In the genomic region with DNA sequence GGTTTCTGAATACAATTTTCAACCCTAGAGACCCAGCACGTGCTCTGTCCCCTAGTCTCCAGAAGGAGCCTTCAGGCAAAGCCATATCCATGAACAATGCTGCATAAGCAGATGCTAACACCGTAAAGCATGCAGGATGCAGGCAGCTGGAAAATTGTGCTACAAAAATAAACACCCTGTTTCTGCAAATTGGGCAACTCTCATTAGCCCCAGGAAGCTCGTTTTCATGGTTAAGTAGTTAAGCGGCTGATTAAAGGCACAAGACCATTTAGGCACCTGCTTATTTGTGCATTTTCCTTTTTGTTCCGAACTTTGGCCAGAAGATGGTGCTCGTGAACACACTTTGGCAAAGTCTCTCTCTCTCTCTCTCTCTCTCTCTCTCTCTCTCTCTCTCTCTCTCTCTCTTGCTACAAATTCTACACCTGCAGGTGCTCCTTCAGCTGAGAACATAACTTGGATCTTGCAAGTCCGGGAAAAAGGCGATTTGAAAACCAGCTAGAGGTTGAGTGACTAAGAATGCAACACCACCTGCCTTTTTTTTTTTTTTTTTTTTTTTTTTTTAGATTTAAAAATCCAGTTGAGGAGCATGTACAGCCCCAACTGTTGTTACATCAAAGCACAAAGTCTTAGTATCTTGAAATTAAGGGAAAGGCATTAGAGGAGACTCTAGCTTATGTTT, we compare ENCODE assay signal across 9 mouse cellular contexts.
A peak's percentile ranks its signal among the peaks of the same experiment; 100 is the strongest.
DNase-seq lines count a peak whose midpoint lies in the region; ATAC-seq lines count a peak whose summit lies in the region.
"Had no signal": no experiment of that assay in that cellular context is flagged by ENCODE, and none has a peak within 500 bp of the region (broad histone marks: within the 10 kb centered on the region; RNA-seq: fewer than 3 reads in every experiment).

No protein-coding gene starts in this region.

- no peak overlapping the region for H3K27ac ChIP-seq in heart, embryonic 12.5 days (ENCODE audit: poor library complexity, severe bottlenecking)
- H3K27ac ChIP-seq in kidney, embryonic 14.5 days (ENCODE audit: low read depth, low read length): no peak overlapping the region
- no peak overlapping the region; the same call in 1 of the 2 replicates for H3K27ac ChIP-seq in neural tube, embryonic 13.5 days (replicated peaks)
- H3K27ac ChIP-seq: liver, embryonic 13.5 days had no signal

- intact Hi-C loops in left cerebral cortex, postnatal 4 days (cut with DNase I): loop anchor here (2.0 kb wide), 1 partner anchor 412 kb away; no protein-coding TSS in a partner anchor

- ATAC-seq in heart, embryonic 12.5 days (ENCODE audit: insufficient number of reproducible peaks, low FRiP score): no peak
- peak; percentile 59; the same call in 1 of the 2 replicates for ATAC-seq in kidney, embryonic 14.5 days (ENCODE audit: low FRiP score, low TSS enrichment)
- ATAC-seq in neural tube, embryonic 13.5 days (ENCODE audit: low read depth): peak; percentile 87

- H3K27me3 ChIP-seq in heart, embryonic 12.5 days (replicated peaks): no peaks in the 10 kb centered on the region
- no peaks in the 10 kb centered on the region for H3K27me3 ChIP-seq in kidney, embryonic 14.5 days (ENCODE audit: control insufficient read depth, insufficient read depth, low read length)
- no peaks in the 10 kb centered on the region for H3K27me3 ChIP-seq in neural tube, embryonic 13.5 days
- H3K27me3 ChIP-seq: liver, embryonic 13.5 days had no signal

- no peak overlapping the region for H3K9ac ChIP-seq in heart, embryonic 12.5 days
- H3K9ac ChIP-seq in kidney, embryonic 14.5 days (ENCODE audit: low read depth, low read length): no peak overlapping the region
- no peak overlapping the region for H3K9ac ChIP-seq in neural tube, embryonic 13.5 days
- H3K9ac ChIP-seq: liver, embryonic 13.5 days had no signal

- peak; percentile 49 to 54 for DNase-seq in heart, adult 18-20 months
- DNase-seq in cerebellum, adult 8-10 months: peak; percentile 68
- peak; percentile 60 to 83 for DNase-seq in frontal cortex, adult 2 months (ENCODE audit: extremely low spot score in 1 of 2, low spot score in 1 of 2)
- peak; percentile 50 for DNase-seq in left cerebral cortex, postnatal 4 days
- DNase-seq in ovary, postnatal 10 days (ENCODE audit: low spot score): no peak
- DNase-seq: liver, embryonic 13.5 days had no signal

- H3K4me2 ChIP-seq in heart, embryonic 12.5 days: no peak overlapping the region
- H3K4me2 ChIP-seq in kidney, embryonic 14.5 days (replicated peaks; ENCODE audit: low read depth, low read length): no peak overlapping the region
- H3K4me2 ChIP-seq in neural tube, embryonic 13.5 days: no peak overlapping the region
- H3K4me2 ChIP-seq: liver, embryonic 13.5 days had no signal

- H3K9me3 ChIP-seq in heart, embryonic 12.5 days (replicated peaks): peaks cover 10% of the 10 kb centered on the region
- H3K9me3 ChIP-seq in kidney, embryonic 14.5 days (ENCODE audit: control insufficient read depth, low read length): no peaks in the 10 kb centered on the region
- H3K9me3 ChIP-seq in neural tube, embryonic 13.5 days: no peaks in the 10 kb centered on the region
- H3K9me3 ChIP-seq: liver, embryonic 13.5 days had no signal

- WGBS in heart, embryonic 12.5 days: 24% methylated on average over 8 of the region's 8 CpGs
- 17% methylated on average over 8 of the region's 8 CpGs for WGBS in kidney, embryonic 14.5 days
- 13% methylated on average over 8 of the region's 8 CpGs for WGBS in neural tube, embryonic 13.5 days

- H3K4me3 ChIP-seq in heart, embryonic 12.5 days: no peak overlapping the region
- H3K4me3 ChIP-seq in kidney, embryonic 14.5 days (ENCODE audit: low read length): no peak overlapping the region
- no peak overlapping the region for H3K4me3 ChIP-seq in neural tube, embryonic 13.5 days
- H3K4me3 ChIP-seq: liver, embryonic 13.5 days had no signal

- H3K36me3 ChIP-seq in heart, embryonic 12.5 days: no peaks in the 10 kb centered on the region
- H3K36me3 ChIP-seq in kidney, embryonic 14.5 days (ENCODE audit: control insufficient read depth, insufficient read depth, low read length): no peaks in the 10 kb centered on the region
- no peaks in the 10 kb centered on the region for H3K36me3 ChIP-seq in neural tube, embryonic 13.5 days
- H3K36me3 ChIP-seq: liver, embryonic 13.5 days had no signal

- peaks cover 15% of the 10 kb centered on the region for H3K4me1 ChIP-seq in heart, embryonic 12.5 days (replicated peaks)
- H3K4me1 ChIP-seq in kidney, embryonic 14.5 days (ENCODE audit: control insufficient read depth, insufficient read depth, low read length): no peaks in the 10 kb centered on the region
- H3K4me1 ChIP-seq in neural tube, embryonic 13.5 days (replicated peaks): peaks cover 12% of the 10 kb centered on the region
- H3K4me1 ChIP-seq: liver, embryonic 13.5 days had no signal
